In genomic region chr9:54194790-54195189, GRCm38 (mm10) we compare ENCODE assay signal across 24 mouse cellular contexts.
DNase-seq lines count a peak whose midpoint lies in the region; ATAC-seq and TF ChIP-seq lines count a peak whose summit lies in the region.
"Had no signal": no experiment of that assay in that cellular context is flagged by ENCODE, and none has a peak within 500 bp of the region (broad histone marks: within the 10 kb centered on the region; RNA-seq: fewer than 3 reads in every experiment).

No protein-coding gene starts in this region.

- TF ChIP-seq EP300 in liver, embryonic 14.5 days (IDR thresholded peaks at IDR 0.05; ENCODE audit: low read depth), result no peak

- peak; percentile 26; the same call in 1 of the 2 replicates for TF ChIP-seq CTCF in liver, embryonic 14.5 days (IDR thresholded peaks at IDR 0.05; ENCODE audit: low read depth)
- peak; percentile 79 for TF ChIP-seq CTCF in E14TG2a.4 (conservative IDR thresholded peaks at IDR 0.05; ENCODE audit: low read length)

- no peaks in the 10 kb centered on the region for H3K36me3 ChIP-seq in liver, embryonic 14.5 days (replicated peaks; ENCODE audit: control insufficient read depth, insufficient read depth, low read depth)
- H3K36me3 ChIP-seq in liver, embryonic 12.5 days, result no peaks in the 10 kb centered on the region
- H3K36me3 ChIP-seq in E14TG2a.4 (ENCODE audit: insufficient read depth, low read length), result no peaks in the 10 kb centered on the region
- H3K36me3 ChIP-seq: embryonic facial prominence, embryonic 12.5 days; heart, embryonic 13.5 days; hindbrain, embryonic 15.5 days; liver, embryonic 13.5 days; stomach, embryonic 15.5 days had no signal

- H3K27ac ChIP-seq in liver, embryonic 14.5 days, result no peak overlapping the region
- no peak overlapping the region for H3K27ac ChIP-seq in liver, embryonic 12.5 days
- H3K27ac ChIP-seq: embryonic facial prominence, embryonic 12.5 days; heart, embryonic 13.5 days; hindbrain, embryonic 15.5 days; liver, embryonic 13.5 days; stomach, embryonic 15.5 days had no signal

- no peak overlapping the region for H3K4me3 ChIP-seq in liver, embryonic 14.5 days (ENCODE audit: insufficient read depth in 1 of 2, low read depth in 2 of 2, low read length in 2 of 2)
- H3K4me3 ChIP-seq in liver, embryonic 12.5 days, result no peak overlapping the region
- H3K4me3 ChIP-seq in E14TG2a.4 (replicated peaks; ENCODE audit: low read length), result no peak overlapping the region
- H3K4me3 ChIP-seq: embryonic facial prominence, embryonic 12.5 days; heart, embryonic 13.5 days; hindbrain, embryonic 15.5 days; liver, embryonic 13.5 days; stomach, embryonic 15.5 days had no signal

- no peak overlapping the region for H3K9ac ChIP-seq in liver, embryonic 14.5 days (replicated peaks)
- no peak overlapping the region for H3K9ac ChIP-seq in liver, embryonic 12.5 days
- H3K9ac ChIP-seq: embryonic facial prominence, embryonic 12.5 days; heart, embryonic 13.5 days; hindbrain, embryonic 15.5 days; liver, embryonic 13.5 days; stomach, embryonic 15.5 days had no signal

- no peaks in the 10 kb centered on the region for H3K27me3 ChIP-seq in liver, embryonic 14.5 days (ENCODE audit: control insufficient read depth, insufficient read depth, low read length)
- no peaks in the 10 kb centered on the region for H3K27me3 ChIP-seq in liver, embryonic 12.5 days (replicated peaks)
- 0 out of 2 replicates have a peak, but pooled peaks cover 9% of the 10 kb centered on the region for H3K27me3 ChIP-seq in E14TG2a.4 (ENCODE audit: insufficient read depth, low read length)
- H3K27me3 ChIP-seq: embryonic facial prominence, embryonic 12.5 days; heart, embryonic 13.5 days; hindbrain, embryonic 15.5 days; liver, embryonic 13.5 days; stomach, embryonic 15.5 days had no signal

- no peak for ATAC-seq in liver, embryonic 14.5 days (ENCODE audit: insufficient read depth)
- ATAC-seq in liver, embryonic 12.5 days, result no peak
- ATAC-seq: CD4-positive, CD25-positive, alpha-beta regulatory T cell, adult 4 months; forebrain, embryonic 14.5 days; midbrain, embryonic 16.5 days had no signal

- no peaks in the 10 kb centered on the region for H3K4me1 ChIP-seq in liver, embryonic 14.5 days (replicated peaks; ENCODE audit: control insufficient read depth in 2 of 2, insufficient read depth in 2 of 2, low read length in 1 of 2)
- H3K4me1 ChIP-seq in liver, embryonic 12.5 days, result no peaks in the 10 kb centered on the region
- no peaks in the 10 kb centered on the region; the same call in 1 of the 2 replicates for H3K4me1 ChIP-seq in E14TG2a.4 (replicated peaks; ENCODE audit: low read depth, low read length)
- H3K4me1 ChIP-seq: embryonic facial prominence, embryonic 12.5 days; heart, embryonic 13.5 days; hindbrain, embryonic 15.5 days; liver, embryonic 13.5 days; stomach, embryonic 15.5 days had no signal

- H3K4me2 ChIP-seq in liver, embryonic 14.5 days (ENCODE audit: low read depth), result no peak overlapping the region
- H3K4me2 ChIP-seq in liver, embryonic 12.5 days, result no peak overlapping the region
- H3K4me2 ChIP-seq: embryonic facial prominence, embryonic 12.5 days; heart, embryonic 13.5 days; hindbrain, embryonic 15.5 days; liver, embryonic 13.5 days; stomach, embryonic 15.5 days had no signal

- 46% methylated on average over 5 of the region's 5 CpGs for WGBS in liver, embryonic 14.5 days (ENCODE audit: insufficient replicate concordance)
- 49% methylated on average over 5 of the region's 5 CpGs for WGBS in liver, embryonic 12.5 days (ENCODE audit: insufficient replicate concordance)

- no peaks in the 10 kb centered on the region for H3K9me3 ChIP-seq in liver, embryonic 14.5 days (ENCODE audit: control insufficient read depth, low read length)
- H3K9me3 ChIP-seq in liver, embryonic 12.5 days (replicated peaks), result no peaks in the 10 kb centered on the region
- H3K9me3 ChIP-seq in E14TG2a.4 (ENCODE audit: low read length), result no peaks in the 10 kb centered on the region
- H3K9me3 ChIP-seq: embryonic facial prominence, embryonic 12.5 days; heart, embryonic 13.5 days; hindbrain, embryonic 15.5 days; liver, embryonic 13.5 days; stomach, embryonic 15.5 days had no signal

- no peak for DNase-seq in liver, embryonic 14.5 days (ENCODE audit: low read depth in 3 of 3, low spot score in 3 of 3)
- DNase-seq in A20 (ENCODE audit: low read depth, low spot score) (peak; percentile 27), ZHBTc4 (ENCODE audit: low read depth, low spot score) (peak; percentile 80), MN1 (ENCODE audit: low spot score) (no peak)
- no peak for DNase-seq in urinary bladder, adult 2 months (ENCODE audit: low spot score)
- DNase-seq: adrenal gland, postnatal 36 days; cerebellum, adult 8-10 months; gastrocnemius, postnatal 10 days; heart, adult 18-20 months; kidney, adult 11 months; kidney, postnatal 10 days; left cerebral cortex, postnatal 4 days; liver, embryonic 13.5 days; lung, postnatal 10 days; right cerebral cortex, postnatal 25 days had no signal

Comparison
In these comparisons a context has a peak if more than half of its experiments do, and no peak if none do; other contexts are left out.
1. DNase-seq: peak in A20 (single experiment) and ZHBTc4 (single experiment); none in liver, embryonic 14.5 days (0 of 3), MN1 (single experiment) and urinary bladder, adult 2 months (single experiment).